Mouse (Mus musculus) erythroid progenitor cell, adult 5-6 weeks (primary cell): Measurements from ENCODE around the gene Jade2. TPM values are rescaled to one million over a fixed set of nuclear protein-coding genes. Genes with fewer than 3 reads are reported as not detected.

ENCODE experiments used
- ATAC-seq: replicated peaks from 2 replicates; pipeline ENCODE4 v1.8.0; 2016; ENCODE audit warnings: moderate number of reproducible peaks, mild to moderate bottlenecking, moderate TSS enrichment, inconsistent platforms; ENCODE audit not compliant: poor library complexity, low FRiP score, severe bottlenecking
- total RNA-seq, 2 experiments: library from RNA; stranded (forward) in 1 of 2; stranded (reverse) in 1 of 2; fragments of 150-400 nt in 1 of 2; fragments of 186-747, 209-891 nt in 1 of 2; gene quantifications; 2 replicates each; pipeline versions ENCODE4 v1.2.3 to v1.2.4; 2015 to 2017; ENCODE audit warnings: low replicate concordance in 2 of 2

The Jade2 gene
- total RNA-seq, 2 experiments from 2014 or later = 4.6 to 5.6 TPM

- no peak for ATAC-seq
Measured at GRCm38 (mm10) chr11:51837164-51838153, 20.0 kb downstream of the Jade2 start.

- ATAC-seq = no peak
Measured at GRCm38 (mm10) chr11:51836506-51836905, 20.9 kb downstream of the Jade2 start.

GRCm38 (mm10) chr11:51835598-51835997 lies 21.9 kb downstream of the Jade2 start:
- no peak for ATAC-seq

- no peak for ATAC-seq
Measured at GRCm38 (mm10) chr11:51834067-51834411, 23.4 kb downstream of the Jade2 start.

- ATAC-seq = no peak
Measured at GRCm38 (mm10) chr11:51833393-51834066, 23.9 kb downstream of the Jade2 start.

- no peak for ATAC-seq
Measured at GRCm38 (mm10) chr11:51832992-51833391, 24.5 kb downstream of the Jade2 start.

GRCm38 (mm10) chr11:51831962-51832909 lies 25.2 kb downstream of the Jade2 start:
- peak; percentile 87 for ATAC-seq

- ATAC-seq = no peak
Measured at GRCm38 (mm10) chr11:51824867-51825424, 32.5 kb downstream of the Jade2 start.

GRCm38 (mm10) chr11:51823963-51824753 lies 33.3 kb downstream of the Jade2 start:
- no peak for ATAC-seq

GRCm38 (mm10) chr11:51823271-51823670 lies 34.2 kb downstream of the Jade2 start:
- ATAC-seq = no peak

GRCm38 (mm10) chr11:51822736-51823135 lies 34.7 kb downstream of the Jade2 start:
- peak; percentile 62 for ATAC-seq

GRCm38 (mm10) chr11:51820861-51821260 lies 36.6 kb downstream of the Jade2 start:
- peak; percentile 62 for ATAC-seq

- peak; percentile 36 for ATAC-seq
Measured at GRCm38 (mm10) chr11:51819964-51820363, 37.5 kb downstream of the Jade2 start.

GRCm38 (mm10) chr11:51818837-51819236 lies 38.6 kb downstream of the Jade2 start:
- no peak for ATAC-seq

- peak; percentile 49 for ATAC-seq
Measured at GRCm38 (mm10) chr11:51817756-51818155, 39.7 kb downstream of the Jade2 start.

GRCm38 (mm10) chr11:51812022-51812546 lies 45.4 kb downstream of the Jade2 start:
- no peak for ATAC-seq

GRCm38 (mm10) chr11:51811230-51811629 lies 46.2 kb downstream of the Jade2 start:
- ATAC-seq = no peak

- no peak for ATAC-seq
Measured at GRCm38 (mm10) chr11:51809632-51810224, 47.7 kb downstream of the Jade2 start.
